Mouse (Mus musculus) heart, postnatal 36 days (tissue): Measurements from ENCODE around the gene Kcnk4. TPM values are rescaled to one million over a fixed set of nuclear protein-coding genes. Genes with fewer than 3 reads are reported as not detected.

Source experiments
- DNase-seq, 2 experiments: peaks; one replicate each; pipeline ENCODE4 v3.0.0; 2021 to 2022
- intact Hi-C: fragments of 180-260 bp; cut with DNase I; formaldehyde crosslinking; loops from one replicate; pipeline ENCODE4 v1.15.1; 2025
- total RNA-seq, 2 experiments: library from RNA; stranded (reverse); gene quantifications; 2 replicates each; pipeline ENCODE4 v1.2.3; 2021

Gene Kcnk4
- total RNA-seq = not detected

DNA sequence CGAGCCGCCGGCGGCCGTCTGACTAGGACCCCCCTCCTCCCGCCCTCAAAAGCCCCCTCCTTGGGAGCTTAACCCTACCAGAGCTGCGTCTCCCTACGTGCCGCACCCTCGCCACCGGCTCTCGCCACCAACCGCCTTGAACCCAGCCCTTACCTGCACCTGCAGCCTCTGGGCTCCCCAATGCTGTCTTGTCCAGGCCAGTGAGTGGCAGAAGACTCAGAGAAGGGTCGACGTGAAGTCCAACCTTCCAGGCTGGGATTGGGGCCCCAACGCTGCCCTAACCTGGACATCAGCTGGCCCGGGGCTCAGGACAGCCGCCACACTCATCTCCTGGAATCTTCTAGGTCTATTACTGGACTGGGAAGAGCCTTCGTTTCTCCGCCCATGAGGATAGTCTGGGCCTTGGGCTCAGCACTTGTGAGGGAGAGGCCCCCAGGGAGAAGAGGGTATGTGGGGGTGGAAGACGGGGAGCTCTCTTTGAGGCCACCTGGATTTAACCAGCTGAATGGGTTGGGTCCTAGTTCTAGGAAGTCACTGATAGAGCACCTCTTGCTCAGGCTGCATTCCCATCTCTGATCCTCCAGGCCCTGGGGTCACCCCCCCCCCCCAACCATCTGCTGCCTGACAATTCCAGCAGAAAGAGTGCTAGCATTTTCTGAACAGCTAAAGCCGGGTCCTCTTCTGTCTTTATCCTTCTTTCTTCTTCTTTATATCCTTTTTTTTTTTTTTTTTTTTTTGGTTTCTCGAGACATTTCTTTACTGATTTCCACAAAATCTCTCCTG lies at the start of gene Kcnk4:
TSS of gene Kcnk4 (minus strand) at position 321 of the 783 bp plus-strand sequence.
- DNase-seq = no peak
- intact Hi-C loops = no loop called here

DNA sequence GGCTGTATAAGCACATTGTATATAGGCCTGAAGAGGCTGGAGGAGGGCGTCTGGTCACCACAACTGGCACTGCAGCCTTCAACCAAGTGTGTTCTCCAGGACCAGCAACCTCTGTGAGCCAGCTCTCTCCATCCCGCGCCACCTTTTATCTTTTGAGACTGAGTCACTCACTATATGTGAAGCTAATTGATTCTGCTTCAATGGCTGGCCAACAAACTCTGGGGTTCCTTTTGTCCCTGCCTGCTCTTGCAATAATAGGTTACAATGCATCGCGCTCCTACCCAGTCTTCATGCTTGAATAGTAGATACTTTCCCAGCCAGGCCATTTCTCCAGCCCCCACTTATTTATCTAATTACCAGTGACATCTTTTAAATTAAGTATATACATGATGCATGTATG lies 49.3 kb upstream of the Kcnk4 start:
- intact Hi-C loops = no loop called here
- DNase-seq = no peak

DNA sequence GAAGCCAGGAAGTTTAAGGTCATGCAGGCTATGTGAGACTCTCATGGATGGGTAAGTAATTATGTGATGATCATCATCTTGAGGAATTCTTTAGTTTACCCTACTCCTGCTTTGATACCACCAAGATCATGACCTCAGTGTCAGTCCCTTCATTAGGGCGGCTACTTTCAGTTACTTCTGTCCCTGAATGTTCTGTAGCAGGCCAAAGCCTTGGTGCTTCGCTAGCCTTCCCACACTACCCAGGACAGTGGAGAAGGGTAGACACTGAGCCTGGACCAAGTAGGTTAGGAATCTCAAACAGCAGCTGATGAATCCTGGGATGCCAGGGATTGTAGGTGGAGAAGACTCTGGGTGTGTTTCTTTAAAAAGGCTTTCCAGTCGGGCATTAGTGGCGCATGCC lies 47.1 kb upstream of the Kcnk4 start:
- intact Hi-C loops = no loop called here
- no peak for DNase-seq

DNA sequence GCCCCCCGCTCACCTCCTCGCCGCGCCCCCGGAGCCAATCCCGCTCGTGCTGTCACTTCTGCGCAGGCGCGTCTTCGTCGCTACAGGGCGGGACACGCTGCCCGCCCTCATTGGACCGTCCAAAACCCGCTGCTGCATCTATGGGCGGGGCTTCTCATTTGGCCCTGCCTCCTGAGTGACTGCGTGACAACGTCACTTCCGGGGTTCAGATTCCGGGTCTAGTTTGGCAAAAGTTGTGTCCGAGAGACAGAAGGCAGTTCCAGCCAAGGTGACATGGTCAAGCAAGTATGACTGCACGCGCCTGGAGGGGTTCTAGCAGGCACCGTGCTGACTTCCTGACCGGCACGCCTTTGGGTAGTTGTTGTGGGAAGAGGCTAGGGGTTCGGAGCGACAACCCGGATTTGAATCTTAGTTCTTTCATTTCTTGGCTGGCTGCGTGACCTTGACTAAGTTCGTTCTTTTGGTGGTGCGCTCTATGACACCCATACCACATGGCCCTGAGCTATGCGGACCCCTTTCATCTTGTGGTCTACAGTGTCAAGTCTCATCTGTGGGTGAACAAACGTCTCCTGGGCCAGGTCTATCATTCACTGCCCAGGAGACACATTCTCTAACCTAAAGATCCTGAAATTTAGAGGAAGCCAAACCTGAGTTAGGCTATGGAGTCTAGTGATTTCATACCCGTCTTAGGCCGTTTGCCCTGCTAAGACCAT lies 46.2 kb upstream of the Kcnk4 start, which contains the start of gene Fkbp2:
TSS of gene Fkbp2 (minus strand) at position 121 of the 713 bp plus-strand sequence.
- peak; percentile 97 to 100 for DNase-seq
- intact Hi-C loops = loop anchor here (1.0 kb wide), 1 partner anchor 12 kb away; the partner anchor contains the start of gene Dnajc4

DNA sequence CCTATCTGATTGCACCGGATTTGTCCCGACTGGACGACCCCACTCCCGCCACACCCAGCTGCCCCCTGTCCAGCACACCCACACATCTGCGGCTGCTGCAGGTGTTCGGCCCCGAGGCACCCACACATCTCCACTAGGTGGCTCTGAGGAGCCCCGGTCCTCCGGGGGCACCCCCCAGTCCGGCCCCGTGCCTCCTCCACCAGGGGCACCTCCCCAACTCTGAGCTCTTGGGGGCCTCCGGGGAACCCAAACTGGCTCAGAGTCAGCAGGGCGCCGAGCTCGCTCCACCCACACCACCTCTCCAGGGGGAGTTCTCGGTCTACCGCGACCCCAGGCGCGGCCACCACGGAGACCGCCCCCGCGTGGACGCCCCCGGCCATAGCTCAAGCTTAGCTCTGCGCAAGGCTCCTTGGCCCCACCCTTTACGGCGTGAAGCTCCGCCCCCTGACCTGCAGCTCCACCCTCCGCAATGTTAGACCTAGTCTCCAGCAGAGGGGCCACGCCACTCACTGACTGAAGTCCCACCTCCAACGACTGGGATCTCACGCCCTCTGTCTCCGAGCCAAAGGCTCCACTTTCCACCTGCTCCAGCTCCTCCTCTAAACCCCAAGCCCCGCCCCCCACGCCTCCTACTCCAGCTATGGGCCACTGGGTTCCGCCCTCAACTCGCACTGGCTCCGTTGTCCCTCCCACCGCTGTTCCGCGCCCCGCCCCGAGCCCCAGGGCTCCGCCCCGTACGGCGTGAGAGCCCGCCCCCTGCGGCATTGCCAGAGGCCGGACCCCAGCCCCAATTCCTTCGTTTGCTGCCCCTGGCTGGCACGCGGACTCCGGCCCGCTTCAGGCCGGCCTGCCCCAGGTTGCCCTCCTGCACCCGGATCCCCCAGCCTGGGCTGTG lies 45.4 kb upstream of the Kcnk4 start:
- intact Hi-C loops = loop anchor here (1.0 to 5.0 kb wide), 2 partner anchors 13 to 43 kb away; partner anchors contain the start of gene Dnajc4

DNA sequence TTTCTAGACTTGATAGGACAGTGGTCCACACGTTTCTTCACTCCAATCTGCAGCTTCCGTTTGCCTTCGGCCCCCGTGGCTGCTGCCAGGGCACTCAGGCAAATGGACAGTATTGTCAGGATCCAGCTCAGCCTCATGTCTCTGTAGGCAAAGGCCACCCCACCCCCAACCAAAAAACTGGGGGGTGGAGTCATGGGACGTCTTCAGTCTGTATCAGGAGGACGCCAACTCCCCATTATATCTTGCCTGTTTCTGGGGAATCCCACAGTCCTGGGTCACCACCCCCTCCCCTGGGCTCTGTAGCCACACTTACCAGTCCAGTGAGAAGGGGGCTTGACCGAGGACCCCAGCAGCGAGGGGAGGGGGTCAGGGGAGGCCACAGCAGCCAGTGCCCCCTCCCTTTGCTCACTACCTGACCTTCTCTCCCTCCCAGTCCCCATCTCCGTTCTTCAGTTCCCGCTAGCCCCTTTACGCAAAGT lies 44.7 kb upstream of the Kcnk4 start:
- intact Hi-C loops = loop anchor here (5.0 kb wide), 1 partner anchor 43 kb away; no protein-coding TSS in a partner anchor
- no peak for DNase-seq

More for the DNA sequence above, 45.4 kb upstream of the Kcnk4 start:
- peak; percentile 99 to 100 for DNase-seq

DNA sequence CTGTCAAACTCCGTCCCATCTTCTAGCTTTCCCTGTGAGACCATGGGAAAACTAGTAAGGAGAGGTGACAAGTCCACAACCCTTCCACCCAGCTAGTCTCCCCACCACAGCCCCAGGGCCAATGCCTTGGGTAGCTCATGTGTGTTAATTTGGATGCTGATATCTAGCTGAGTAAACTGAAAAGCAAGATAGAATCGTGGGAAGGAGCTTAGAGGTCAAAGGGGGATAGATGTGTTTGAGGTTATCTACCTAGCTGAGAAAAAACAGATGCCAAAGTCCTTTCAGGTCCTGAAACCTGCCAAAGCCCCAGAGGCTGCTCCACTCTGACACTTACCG lies 44.3 kb upstream of the Kcnk4 start:
- no peak for DNase-seq
- intact Hi-C loops = loop anchor here (5.0 kb wide), 1 partner anchor 44 kb away; no protein-coding TSS in a partner anchor

DNA sequence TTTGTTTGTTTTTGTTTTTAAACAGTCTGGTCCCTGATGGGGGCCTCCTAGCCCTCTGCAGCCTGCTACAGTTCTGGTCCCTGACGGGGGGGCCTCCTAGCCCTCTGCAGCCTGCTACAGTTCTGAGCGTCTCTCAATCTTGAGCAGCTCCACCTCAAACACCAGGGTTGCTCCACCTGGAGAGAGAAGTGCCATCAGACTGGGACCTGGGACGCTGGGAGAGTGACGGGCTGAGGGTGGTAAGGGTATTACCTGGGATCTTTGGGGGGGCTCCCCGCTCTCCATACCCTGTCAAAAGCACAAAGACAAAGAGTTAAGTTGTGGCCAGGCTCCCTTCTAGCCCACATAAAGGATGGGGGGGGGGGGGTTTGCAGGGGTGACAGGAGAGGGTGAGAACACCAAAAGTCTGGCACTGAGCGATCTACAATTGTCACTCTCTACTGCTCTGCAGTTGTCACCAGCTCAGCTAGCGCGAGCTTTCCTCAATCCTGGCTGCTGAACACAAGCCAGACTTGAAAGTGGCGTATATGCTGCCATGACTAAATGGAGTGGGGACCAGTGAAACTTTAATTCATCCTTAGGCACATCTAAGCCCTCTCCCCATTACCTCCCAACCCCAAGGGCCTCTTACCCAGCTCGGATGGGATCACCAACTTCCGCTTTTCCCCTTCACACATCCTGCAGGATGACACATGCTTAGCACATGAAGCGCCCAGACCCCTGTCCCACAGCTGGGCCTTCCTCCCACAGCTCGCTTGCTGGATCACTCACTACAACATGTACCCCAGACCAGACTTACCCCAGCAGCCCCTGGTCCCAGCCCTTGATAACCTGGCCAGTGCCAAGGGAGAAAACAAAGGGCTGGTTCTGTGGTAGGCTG lies 43.7 kb upstream of the Kcnk4 start:
- intact Hi-C loops = loop anchor here (5.0 kb wide), 1 partner anchor 44 kb away; no protein-coding TSS in a partner anchor
- no peak for DNase-seq

DNA sequence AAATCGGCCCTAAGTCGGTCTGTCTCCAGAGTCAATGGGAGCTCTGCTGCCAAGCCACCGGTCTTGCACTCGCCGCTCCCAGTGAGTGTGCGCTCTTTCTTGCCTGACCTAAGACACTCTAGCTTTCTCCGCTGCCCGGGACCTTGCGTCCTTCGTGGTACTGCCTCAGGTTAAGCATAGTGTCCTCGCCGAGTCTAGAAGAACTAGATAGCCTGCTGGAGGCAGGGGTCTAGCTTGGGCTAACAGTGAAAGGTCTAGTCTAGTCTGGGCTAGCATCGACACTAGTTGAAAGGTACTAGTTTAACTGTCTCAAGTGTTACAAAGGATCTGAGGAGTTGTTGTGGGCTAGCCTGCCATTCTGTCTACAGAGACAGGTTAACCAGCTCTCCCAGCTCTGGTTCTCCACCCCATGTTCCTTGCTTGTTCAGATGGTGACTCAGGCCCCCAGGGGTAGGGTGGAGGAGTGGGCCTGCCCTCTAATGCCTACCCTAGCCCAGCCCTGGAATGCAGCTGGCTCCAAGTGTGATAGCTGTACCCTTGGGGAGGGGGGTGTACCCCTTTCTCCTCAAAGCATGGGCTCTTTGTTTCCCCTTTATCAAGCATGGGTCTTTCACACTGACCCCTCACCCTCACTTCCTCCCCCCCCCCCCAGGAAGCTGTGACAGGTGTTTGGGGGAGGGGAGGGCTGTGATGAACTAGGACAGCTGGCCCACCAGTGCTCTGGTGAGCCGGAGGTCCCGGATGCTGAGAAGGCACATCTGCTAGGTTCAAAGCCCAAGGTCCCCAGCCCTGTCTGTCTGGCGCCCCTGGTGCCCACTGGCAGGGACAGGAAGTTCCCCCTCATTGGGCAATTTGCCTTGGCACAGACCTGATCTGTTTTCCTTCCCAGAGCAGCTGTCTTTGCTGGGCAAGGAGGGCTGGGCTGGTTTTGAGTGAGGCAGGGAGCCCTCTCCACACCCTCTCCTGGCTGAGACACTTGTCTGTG lies 41.5 kb upstream of the Kcnk4 start, which contains the start of gene Plcb3:
TSS of gene Plcb3 (minus strand) at position 934 of the 985 bp plus-strand sequence.
- peak; percentile 50 to 61 for DNase-seq
- intact Hi-C loops = loop anchor here (5.0 kb wide), 1 partner anchor 46 kb away; no protein-coding TSS in a partner anchor

DNA sequence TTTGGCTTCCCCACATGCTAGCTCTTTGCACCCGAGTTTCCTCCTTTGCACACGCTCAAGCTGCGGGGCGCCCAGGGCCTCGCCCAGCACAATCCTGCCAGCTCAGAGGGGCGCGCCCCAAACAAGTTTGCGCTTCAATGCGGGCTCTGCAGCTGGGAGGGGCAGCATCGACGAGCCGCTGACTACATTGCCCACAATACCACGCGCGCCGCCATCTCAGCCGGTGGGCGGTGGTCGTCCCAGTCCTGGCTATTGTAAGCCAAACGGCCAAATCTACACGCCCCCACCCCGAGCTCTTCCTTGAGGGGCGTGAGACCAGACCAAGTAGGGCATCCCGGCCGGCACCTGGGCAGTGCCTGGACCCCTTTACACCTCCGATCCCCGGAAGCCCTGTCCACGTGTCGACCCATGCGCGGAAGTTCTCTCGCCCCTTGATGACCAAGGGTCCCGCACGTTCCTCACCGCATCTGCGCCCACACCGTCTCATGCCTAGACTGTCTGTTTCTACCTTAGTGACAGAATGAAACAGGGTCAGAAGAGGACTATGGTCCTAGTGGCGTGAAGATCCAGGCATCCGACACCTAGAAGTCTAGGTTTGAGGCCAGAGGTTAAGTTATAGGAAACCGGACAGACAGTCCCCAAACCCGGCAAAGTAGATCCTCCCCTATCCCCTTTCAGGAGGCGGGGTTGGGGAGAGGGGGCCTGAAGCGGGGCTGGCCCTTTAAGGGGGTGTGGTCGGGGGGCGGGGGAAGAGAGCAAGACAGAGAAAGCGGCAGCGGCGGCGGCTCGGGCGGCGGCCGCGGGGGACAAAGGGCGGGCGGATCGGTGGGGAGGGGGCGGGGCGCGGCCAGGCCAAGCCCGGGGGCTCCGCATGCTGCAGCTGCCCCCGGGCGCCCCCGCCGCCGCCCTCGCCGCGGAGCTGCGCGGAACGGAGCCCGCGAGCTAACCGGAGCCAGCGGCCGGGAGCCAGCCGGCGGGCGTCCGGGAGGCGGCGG lies 40.2 kb upstream of the Kcnk4 start, which contains the start of gene Ppp1r14b:
TSS of gene Ppp1r14b (plus strand) at position 758 of the 995 bp plus-strand sequence.
- intact Hi-C loops = loop anchor here (5.0 kb wide), 1 partner anchor 48 kb away; no protein-coding TSS in a partner anchor
- DNase-seq = peak; percentile 75 to 84

DNA sequence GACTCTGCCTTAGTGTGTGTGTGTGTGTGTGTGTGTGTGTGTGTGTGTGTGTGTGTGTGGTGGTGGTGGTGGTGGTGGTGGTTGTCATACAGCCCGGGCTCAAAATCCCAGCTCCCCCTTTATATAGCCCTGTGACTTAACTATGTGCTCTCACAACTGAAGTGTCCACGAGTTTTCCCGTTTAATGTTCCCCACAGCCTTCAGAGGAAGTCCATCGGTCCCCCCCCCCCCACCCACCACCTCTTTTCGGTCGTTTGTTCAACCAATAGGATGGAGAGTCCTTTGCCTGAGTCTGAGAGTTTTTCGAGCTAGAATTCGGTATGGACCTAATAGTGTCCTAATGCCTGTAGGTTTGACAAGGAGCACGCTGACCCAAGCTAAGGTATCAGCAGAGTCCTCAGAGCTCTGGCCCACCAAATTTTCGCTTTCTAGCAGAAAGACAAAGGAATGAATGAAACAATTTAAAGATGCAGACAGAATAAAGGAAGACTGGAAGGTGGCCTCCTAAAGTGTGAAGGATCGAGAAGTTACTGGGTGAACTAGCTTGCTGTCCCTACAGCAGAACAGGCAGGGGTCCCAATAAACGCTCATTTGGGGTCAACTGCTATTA lies 39.4 kb upstream of the Kcnk4 start:
- DNase-seq = no peak
- intact Hi-C loops = no loop called here

DNA sequence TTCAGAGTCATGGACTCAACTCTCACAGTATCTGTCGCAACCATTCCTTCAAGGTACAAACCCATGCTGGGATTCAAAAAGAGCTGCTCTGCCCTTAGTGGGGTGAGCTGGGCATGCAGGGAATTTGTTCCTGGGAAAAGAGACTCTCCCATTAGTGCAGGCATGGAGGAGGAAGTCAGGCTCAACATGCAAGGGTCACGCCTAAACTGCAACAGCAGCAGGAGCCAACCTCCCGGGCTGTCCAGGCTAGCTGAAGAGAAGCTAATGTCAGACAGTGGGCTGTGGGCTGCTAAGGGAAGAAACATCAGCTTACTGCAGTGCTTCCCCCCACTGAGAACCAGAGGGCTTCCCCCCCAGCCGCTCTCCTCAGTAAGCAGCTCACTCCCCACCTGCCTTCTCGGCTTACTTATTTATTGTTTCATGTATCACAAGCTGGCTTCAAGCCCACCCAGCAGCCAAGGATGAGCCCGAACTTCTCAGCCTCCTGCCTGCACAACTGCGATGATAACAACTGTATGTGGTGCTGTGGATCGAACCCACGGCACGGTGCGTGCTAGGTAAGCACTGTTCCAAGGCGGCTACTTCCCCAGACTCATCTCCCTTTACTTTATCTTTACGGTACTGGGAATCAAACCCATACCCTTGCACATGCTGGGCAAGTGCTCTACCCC lies 38.1 kb upstream of the Kcnk4 start:
- no peak for DNase-seq
- intact Hi-C loops = no loop called here

DNA sequence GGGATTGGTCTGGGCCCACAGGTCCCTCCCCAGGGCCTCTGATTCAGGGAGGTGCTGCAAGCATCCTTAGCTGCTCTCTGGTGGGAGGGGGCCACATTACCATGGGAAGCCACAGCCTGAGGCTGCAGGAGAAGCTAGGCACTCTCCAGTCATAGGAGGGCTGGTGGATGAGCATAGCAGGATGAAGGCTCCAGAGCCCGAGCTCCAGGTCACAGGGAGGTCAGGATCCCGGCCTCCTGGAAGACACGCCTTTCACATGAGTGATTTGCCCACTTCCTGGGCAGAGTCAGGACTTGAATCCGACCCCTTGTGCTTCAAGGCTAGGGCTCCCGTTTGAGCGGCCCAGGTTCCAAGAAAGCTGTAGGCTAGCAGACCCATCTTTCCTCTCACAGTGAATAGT lies 37.3 kb upstream of the Kcnk4 start:
- intact Hi-C loops = no loop called here

DNA sequence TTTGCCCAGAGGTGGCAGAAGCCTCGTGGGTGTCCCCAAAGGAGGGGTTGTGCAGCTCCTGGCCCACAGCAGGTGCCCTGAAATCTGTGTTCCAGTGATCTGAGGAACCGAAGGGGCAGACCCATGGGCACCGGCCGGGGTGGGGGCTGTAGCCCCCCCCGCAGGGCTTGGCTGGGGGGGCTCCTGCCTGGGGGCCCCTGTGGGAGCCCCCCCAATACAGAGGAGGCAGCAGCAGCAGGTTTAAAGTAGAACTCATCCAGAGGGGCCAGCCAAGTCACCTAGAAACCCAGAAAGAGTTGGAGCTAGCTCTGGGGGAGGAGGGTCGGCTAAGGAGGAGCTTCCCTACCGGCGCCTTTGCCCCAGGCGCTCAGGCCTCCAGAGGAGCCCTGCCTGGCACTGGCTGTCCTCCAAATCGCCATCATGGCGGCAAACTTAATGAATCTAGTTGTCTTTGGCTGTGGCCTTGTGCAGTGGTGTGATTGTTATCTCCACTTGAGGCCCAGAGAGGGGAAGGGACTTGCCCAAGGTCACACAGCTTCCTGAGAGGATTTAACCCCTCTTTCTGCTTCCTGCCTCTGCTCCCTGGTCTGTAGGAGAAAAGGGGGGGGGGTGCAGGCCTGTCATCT lies 36.3 kb upstream of the Kcnk4 start:
- intact Hi-C loops = no loop called here

More for the DNA sequence above, 37.3 kb upstream of the Kcnk4 start:
- DNase-seq = no peak

More for the DNA sequence above, 36.3 kb upstream of the Kcnk4 start:
- DNase-seq = no peak
